Mouse (Mus musculus) E14TG2a.4 (cell line): ENCODE measurements around the gene C1qtnf9.

Experiments used
- CTCF ChIP-seq: conservative IDR thresholded peaks from 2 replicates; pipeline ENCODE4 v1.5.1; 2014; ENCODE audit warnings: low read length
- POU5F1 ChIP-seq: IDR thresholded peaks from 2 replicates; pipeline ENCODE4 v1.6.1; 2014; ENCODE audit warnings: low read length, borderline replicate concordance

- TF ChIP-seq CTCF (no peak), POU5F1 (no peak)
Measured at GRCm38 (mm10) chr14:60765025-60765424, 2.9 kb upstream of the C1qtnf9 start.
